Mouse (Mus musculus): Measurements from ENCODE around the gene Wfs1. TPM values are rescaled to one million over a fixed set of nuclear protein-coding genes. Genes with fewer than 3 reads are reported as not detected.
"Not testable (repeated sequence)": the region's sequence is repeated elsewhere in the genome, so short reads cannot be mapped to it uniquely, and the experiment has no call there.

Gene Wfs1
- polyA plus RNA-seq, 1 experiment = 8.5 TPM

DNA sequence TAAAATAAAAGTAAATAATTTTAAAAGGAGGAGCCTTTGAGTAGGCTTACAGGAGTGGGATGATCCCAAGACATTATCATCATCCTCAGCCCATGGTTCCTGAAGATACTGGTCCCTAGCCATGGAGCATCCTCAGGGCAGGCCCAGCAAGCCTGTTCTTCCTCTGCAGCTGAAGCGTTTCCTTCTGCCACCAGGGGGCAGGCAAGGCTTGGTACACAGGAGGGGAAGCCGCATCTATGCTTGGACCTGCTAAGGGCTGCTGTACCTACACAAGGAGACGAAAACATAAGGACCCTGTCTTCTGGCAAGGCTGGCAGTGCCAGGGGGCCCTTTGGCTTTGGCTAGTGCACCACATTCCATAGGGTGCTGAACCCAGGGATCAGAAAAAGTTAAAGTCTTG is 40.2 kb downstream of the Wfs1 start:
- no peaks in the 10 kb centered on the region for H3K4me1 ChIP-seq (replicated peaks; ENCODE audit: control insufficient read depth, insufficient read depth, low read length)
- H3K36me3 ChIP-seq (ENCODE audit: control insufficient read depth, insufficient read depth, low read length) = no peaks in the 10 kb centered on the region
- WGBS = 6% methylated on average over 3 of the region's 3 CpGs
- H3K27me3 ChIP-seq (ENCODE audit: control insufficient read depth, insufficient read depth, low read length) = no peaks in the 10 kb centered on the region; the same call in 1 of the 2 replicates
- TF ChIP-seq POLR2A (IDR thresholded peaks at IDR 0.05; ENCODE audit: control insufficient read depth, extremely low read depth, insufficient read depth, low read length, poor library complexity) = no peak
- peak; percentile 92 for TF ChIP-seq CTCF (IDR thresholded peaks at IDR 0.05; ENCODE audit: borderline replicate concordance, control insufficient read depth, extremely low read depth, insufficient read depth, low read length, poor library complexity)
- no peak overlapping the region for H3K27ac ChIP-seq (ENCODE audit: control insufficient read depth, insufficient read depth, low read length)
- peak; percentile 83 for DNase-seq
- no peak overlapping the region for H3K4me3 ChIP-seq (ENCODE audit: control insufficient read depth, insufficient read depth, low read length)

DNA sequence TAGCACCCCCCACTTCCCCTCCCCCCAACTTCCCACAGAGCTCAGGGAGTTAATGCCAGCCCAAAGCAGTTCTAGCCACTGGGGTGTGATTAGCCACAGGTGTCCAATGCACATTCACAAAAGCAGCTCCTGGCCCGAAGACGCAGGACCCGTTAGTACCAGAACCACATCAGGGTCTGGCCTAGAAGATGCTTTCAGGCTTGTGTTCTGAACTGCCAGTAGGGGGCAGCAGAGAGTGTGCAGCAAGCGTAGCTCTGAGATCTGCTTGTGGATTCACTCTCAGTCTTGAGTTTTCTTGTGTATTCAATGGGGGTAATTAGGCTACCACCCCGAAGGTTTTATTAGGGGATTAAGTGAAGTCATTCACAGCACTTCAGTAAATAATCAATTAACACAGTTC is 42.6 kb downstream of the Wfs1 start:
- TF ChIP-seq POLR2A (IDR thresholded peaks at IDR 0.05; ENCODE audit: control insufficient read depth, extremely low read depth, insufficient read depth, low read length, poor library complexity) = no peak
- peak; percentile 79; the same call in 1 of the 2 replicates for TF ChIP-seq CTCF (IDR thresholded peaks at IDR 0.05; ENCODE audit: borderline replicate concordance, control insufficient read depth, extremely low read depth, insufficient read depth, low read length, poor library complexity)
- WGBS = 11% methylated on average over 5 of the region's 5 CpGs
- Histone ChIP-seq H3K27ac (ENCODE audit: control insufficient read depth, insufficient read depth, low read length) (no peak overlapping the region), H3K36me3 (ENCODE audit: control insufficient read depth, insufficient read depth, low read length) (no peaks in the 10 kb centered on the region), H3K4me1 (replicated peaks; ENCODE audit: control insufficient read depth, insufficient read depth, low read length) (no peaks in the 10 kb centered on the region), H3K4me3 (ENCODE audit: control insufficient read depth, insufficient read depth, low read length) (no peak overlapping the region), H3K27me3 (ENCODE audit: control insufficient read depth, insufficient read depth, low read length) (no peaks in the 10 kb centered on the region; the same call in 1 of the 2 replicates)
- peak; percentile 50 for DNase-seq

DNA sequence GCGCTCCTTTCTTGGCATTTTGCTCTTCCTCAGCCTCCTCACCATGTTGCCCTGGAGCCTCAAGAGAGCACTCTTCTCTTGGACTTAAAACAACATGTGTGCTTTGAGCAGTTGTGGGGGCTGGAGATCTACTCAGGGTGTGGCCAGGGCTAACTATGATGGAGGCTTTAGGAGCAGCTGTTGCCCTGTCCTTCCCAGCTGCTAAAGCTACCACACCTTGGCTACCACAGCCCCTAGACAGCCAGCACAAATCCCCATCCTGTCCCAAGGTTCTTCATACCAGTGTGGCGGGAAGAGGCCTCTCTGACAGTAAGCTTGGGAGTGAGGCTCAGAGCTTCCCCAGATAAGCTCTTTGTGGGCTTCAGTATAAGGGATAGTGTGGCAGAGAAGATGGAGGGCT is 43.3 kb downstream of the Wfs1 start:
- Histone ChIP-seq H3K27ac (ENCODE audit: control insufficient read depth, insufficient read depth, low read length) (no peak overlapping the region), H3K4me3 (ENCODE audit: control insufficient read depth, insufficient read depth, low read length) (no peak overlapping the region), H3K27me3 (ENCODE audit: control insufficient read depth, insufficient read depth, low read length) (no peaks in the 10 kb centered on the region; the same call in 1 of the 2 replicates), H3K4me1 (replicated peaks; ENCODE audit: control insufficient read depth, insufficient read depth, low read length) (no peaks in the 10 kb centered on the region), H3K36me3 (ENCODE audit: control insufficient read depth, insufficient read depth, low read length) (no peaks in the 10 kb centered on the region)
- DNase-seq = no peak
- TF ChIP-seq CTCF (IDR thresholded peaks at IDR 0.05; ENCODE audit: borderline replicate concordance, control insufficient read depth, extremely low read depth, insufficient read depth, low read length, poor library complexity) (no peak), POLR2A (IDR thresholded peaks at IDR 0.05; ENCODE audit: control insufficient read depth, extremely low read depth, insufficient read depth, low read length, poor library complexity) (no peak)
- 95% methylated on average over 2 of the region's 2 CpGs for WGBS

DNA sequence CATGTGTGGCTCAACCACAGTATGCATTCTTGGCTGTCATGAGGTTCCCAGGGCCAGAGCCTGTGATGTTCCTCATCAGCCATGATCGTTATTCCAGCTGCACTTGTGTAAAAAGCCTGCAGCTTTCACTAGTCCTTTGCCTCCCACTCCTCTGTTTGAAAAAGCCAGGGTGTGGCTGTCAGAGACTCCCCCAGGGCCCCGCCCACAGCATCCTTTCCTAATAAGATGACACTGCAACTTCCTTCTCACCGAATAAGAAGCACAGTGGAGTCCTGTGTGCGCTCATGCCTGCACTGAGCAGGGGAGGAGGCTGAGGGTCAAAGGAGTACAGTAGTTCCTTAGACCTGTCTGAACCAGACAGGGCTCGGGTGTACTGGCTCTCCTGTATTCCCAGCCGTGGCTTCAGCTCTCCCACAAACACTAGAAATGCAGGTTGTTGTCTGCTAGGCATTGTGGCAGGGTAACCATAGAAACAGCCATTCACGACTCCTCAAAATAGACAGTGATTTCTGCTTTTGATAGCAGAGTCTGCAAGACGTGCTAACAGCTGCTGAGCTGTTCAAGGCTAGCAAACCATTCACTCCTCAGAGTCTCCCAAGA is 43.8 kb downstream of the Wfs1 start:
- DNase-seq = no peak
- 25% methylated on average over 8 of the region's 8 CpGs for WGBS

DNA sequence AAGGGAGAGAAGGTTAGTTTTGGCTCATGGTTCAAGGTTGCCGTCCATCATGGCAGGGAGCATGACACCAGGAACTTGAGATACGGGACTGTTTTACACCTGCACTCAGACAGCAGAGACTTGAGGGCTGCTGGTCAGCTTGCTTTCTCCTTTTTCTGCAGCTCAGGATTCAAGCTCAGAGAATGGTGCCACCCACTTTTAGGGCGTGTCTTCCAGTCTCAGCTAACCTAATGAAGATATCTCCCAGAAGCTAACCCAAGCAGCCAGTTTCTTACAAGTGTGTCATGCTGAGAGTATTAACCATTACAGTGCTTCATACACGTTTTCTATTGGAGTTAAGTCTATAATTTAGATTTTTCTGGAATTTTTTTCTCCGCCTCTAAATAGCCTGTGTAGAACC is 44.5 kb downstream of the Wfs1 start:
- H3K36me3 ChIP-seq (ENCODE audit: control insufficient read depth, insufficient read depth, low read length) = no peaks in the 10 kb centered on the region
- no peaks in the 10 kb centered on the region for H3K4me1 ChIP-seq (replicated peaks; ENCODE audit: control insufficient read depth, insufficient read depth, low read length)
- H3K4me3 ChIP-seq (ENCODE audit: control insufficient read depth, insufficient read depth, low read length) = no peak overlapping the region
- TF ChIP-seq POLR2A (IDR thresholded peaks at IDR 0.05; ENCODE audit: control insufficient read depth, extremely low read depth, insufficient read depth, low read length, poor library complexity) (no peak), CTCF (IDR thresholded peaks at IDR 0.05; ENCODE audit: borderline replicate concordance, control insufficient read depth, extremely low read depth, insufficient read depth, low read length, poor library complexity) (no peak)
- DNase-seq = no peak
- H3K27me3 ChIP-seq (ENCODE audit: control insufficient read depth, insufficient read depth, low read length) = no peaks in the 10 kb centered on the region; the same call in 1 of the 2 replicates
- no peak overlapping the region for H3K27ac ChIP-seq (ENCODE audit: control insufficient read depth, insufficient read depth, low read length)
- WGBS = 72% methylated on average over 5 of the region's 5 CpGs

More for the DNA sequence above, 43.8 kb downstream of the Wfs1 start:
- H3K4me3 ChIP-seq (ENCODE audit: control insufficient read depth, insufficient read depth, low read length) = no peak overlapping the region
- no peaks in the 10 kb centered on the region; the same call in 1 of the 2 replicates for H3K27me3 ChIP-seq (ENCODE audit: control insufficient read depth, insufficient read depth, low read length)
- TF ChIP-seq POLR2A (IDR thresholded peaks at IDR 0.05; ENCODE audit: control insufficient read depth, extremely low read depth, insufficient read depth, low read length, poor library complexity) (no peak), CTCF (IDR thresholded peaks at IDR 0.05; ENCODE audit: borderline replicate concordance, control insufficient read depth, extremely low read depth, insufficient read depth, low read length, poor library complexity) (no peak)
- H3K36me3 ChIP-seq (ENCODE audit: control insufficient read depth, insufficient read depth, low read length) = no peaks in the 10 kb centered on the region
- no peak overlapping the region for H3K27ac ChIP-seq (ENCODE audit: control insufficient read depth, insufficient read depth, low read length)
- no peaks in the 10 kb centered on the region for H3K4me1 ChIP-seq (replicated peaks; ENCODE audit: control insufficient read depth, insufficient read depth, low read length)

DNA sequence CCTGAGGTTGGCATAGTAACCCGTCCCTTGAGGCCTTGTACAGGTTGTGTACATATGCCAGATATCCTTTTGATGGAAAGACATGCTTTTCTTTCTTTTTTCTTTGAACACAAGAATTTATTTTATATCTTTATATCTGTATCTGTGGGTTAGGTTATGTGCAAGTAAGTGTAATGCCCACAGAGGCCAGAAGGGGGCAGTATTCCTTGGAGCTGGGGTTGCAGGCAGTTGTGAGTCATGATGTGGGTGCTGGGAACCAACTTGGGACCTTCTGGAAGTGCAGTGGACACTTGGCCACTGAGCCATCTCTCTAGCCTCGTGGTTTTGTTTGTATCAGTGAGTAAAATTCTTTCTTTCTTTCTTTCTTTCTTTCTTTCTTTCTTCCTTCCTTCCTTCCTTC is 46.6 kb downstream of the Wfs1 start:
- H3K27me3 ChIP-seq (ENCODE audit: control insufficient read depth, insufficient read depth, low read length) = no peaks in the 10 kb centered on the region; the same call in 1 of the 2 replicates
- 86% methylated on average over 2 of the region's 2 CpGs for WGBS
- no peaks in the 10 kb centered on the region for H3K4me1 ChIP-seq (replicated peaks; ENCODE audit: control insufficient read depth, insufficient read depth, low read length)
- no peak overlapping the region for H3K4me3 ChIP-seq (ENCODE audit: control insufficient read depth, insufficient read depth, low read length)
- H3K27ac ChIP-seq (ENCODE audit: control insufficient read depth, insufficient read depth, low read length) = no peak overlapping the region
- no peaks in the 10 kb centered on the region for H3K36me3 ChIP-seq (ENCODE audit: control insufficient read depth, insufficient read depth, low read length)
- no peak for DNase-seq
- TF ChIP-seq CTCF (IDR thresholded peaks at IDR 0.05; ENCODE audit: borderline replicate concordance, control insufficient read depth, extremely low read depth, insufficient read depth, low read length, poor library complexity) = peak; percentile 31; the same call in 1 of the 2 replicates
- no peak for TF ChIP-seq POLR2A (IDR thresholded peaks at IDR 0.05; ENCODE audit: control insufficient read depth, extremely low read depth, insufficient read depth, low read length, poor library complexity)

DNA sequence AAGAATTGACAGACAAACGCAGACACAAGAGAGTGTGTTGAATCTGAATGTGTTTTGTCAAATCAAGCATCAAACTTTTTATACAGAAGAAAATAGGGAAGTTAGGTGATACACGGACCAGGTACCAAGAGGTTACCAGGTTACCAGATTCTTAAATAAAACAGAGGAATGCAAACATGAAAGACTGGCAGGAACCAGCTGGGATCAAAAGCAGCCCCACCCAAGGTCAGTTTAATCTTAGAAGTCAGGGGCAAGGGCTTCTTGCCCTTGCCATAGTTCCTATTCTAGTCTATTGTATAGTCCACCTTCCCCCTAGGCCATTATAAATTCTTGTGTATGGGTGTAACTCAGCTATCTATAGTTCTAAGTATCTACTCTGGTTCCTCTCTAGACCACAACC is 50.0 kb downstream of the Wfs1 start:
- WGBS = 51% methylated on average over 2 of the region's 2 CpGs
- not testable (repeated sequence) for H3K4me3 ChIP-seq (ENCODE audit: control insufficient read depth, insufficient read depth, low read length); H3K36me3 ChIP-seq (ENCODE audit: control insufficient read depth, insufficient read depth, low read length); DNase-seq; H3K4me1 ChIP-seq (replicated peaks; ENCODE audit: control insufficient read depth, insufficient read depth, low read length); H3K27me3 ChIP-seq (ENCODE audit: control insufficient read depth, insufficient read depth, low read length); H3K27ac ChIP-seq (ENCODE audit: control insufficient read depth, insufficient read depth, low read length)
